Mouse (Mus musculus) olfactory bulb, adult 2 months (tissue): ENCODE data around the gene Pacs2. TPM values are rescaled to one million over a fixed set of nuclear protein-coding genes. Genes with fewer than 3 reads are reported as not detected.

Experiments used
- H3K27ac ChIP-seq: fragments of 200-500 bp; 2 replicates; pipeline ENCODE4 v1.5.1; 2012; ENCODE audit warnings: low read depth, low read length; ENCODE audit not compliant: insufficient read depth
- H3K4me1 ChIP-seq: fragments of 200-500 bp; 2 replicates; pipeline ENCODE4 v1.6.1; 2012; ENCODE audit warnings: low read length; ENCODE audit not compliant: control insufficient read depth, insufficient read depth
- H3K4me3 ChIP-seq: fragments of 200-500 bp; 2 replicates; pipeline ENCODE4 v1.5.1; 2012; ENCODE audit warnings: mild to moderate bottlenecking, low read depth, low read length, moderate library complexity; ENCODE audit not compliant: insufficient read depth
- CTCF ChIP-seq: fragments of 200-500 bp; IDR thresholded peaks from 2 replicates; pipeline ENCODE4 v1.5.1; 2012; ENCODE audit warnings: low read depth, mild to moderate bottlenecking, low read length, moderate library complexity; ENCODE audit not compliant: insufficient read depth
- POLR2A ChIP-seq: fragments of 200-500 bp; IDR thresholded peaks from 2 replicates; pipeline ENCODE4 v1.6.1; 2012; ENCODE audit warnings: mild to moderate bottlenecking, low read depth, low read length, moderate library complexity; ENCODE audit not compliant: insufficient read depth
- WGBS: fragments of 180-500 bp; shearing (Covaris S2); methylation state at CpG from one replicate; pipeline ENCODE4 v1.1.7; 2018; 5-methylcytosine and 5-hydroxymethylcytosine counted together
- polyA plus RNA-seq: library from polyadenylated mRNA; stranded (reverse); fragments of >200 nt; gene quantifications from 2 replicates; pipeline ENCODE4 v1.2.4, GENCODE M21; 2012; ENCODE audit warnings: low replicate concordance; ENCODE audit not compliant: missing spikeins, insufficient read depth, insufficient read length

Gene Pacs2
- polyA plus RNA-seq, 1 experiment, result not detected

DNA sequence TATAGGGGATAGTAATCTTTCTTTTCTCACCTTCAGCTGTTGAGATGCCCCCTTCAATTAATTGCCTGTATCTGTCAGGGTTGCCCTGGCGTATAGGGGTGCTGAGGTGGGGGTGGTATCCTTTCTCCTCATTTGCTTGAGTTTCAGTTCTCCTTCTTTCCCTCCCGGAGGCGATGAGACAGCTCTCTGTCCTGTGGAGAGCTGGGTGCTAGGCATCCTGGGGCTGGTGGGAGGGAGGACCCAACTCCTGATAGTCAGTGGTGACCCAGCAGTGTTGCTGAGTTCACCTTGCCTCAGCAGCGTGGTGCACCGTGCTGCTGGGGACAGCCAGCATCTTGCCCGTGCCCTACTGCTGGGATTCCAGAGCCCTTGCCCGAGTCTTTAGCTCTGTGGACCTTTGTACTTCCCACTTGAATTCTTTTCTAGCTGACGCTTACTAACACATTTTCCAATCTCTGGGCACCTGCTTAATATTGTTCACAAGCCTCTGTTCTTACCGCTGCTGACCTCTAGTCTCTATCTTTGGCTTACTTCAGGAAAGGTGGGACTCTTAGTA lies 3.2 kb downstream of the Pacs2 start:
- Histone ChIP-seq H3K27ac (no peak overlapping the region), H3K4me1 (peaks cover 32% of the 10 kb centered on the region), H3K4me3 (no peak overlapping the region; the same call in 1 of the 2 replicates)
- TF ChIP-seq CTCF (no peak), POLR2A (no peak)
- 58% methylated on average over 9 of the region's 9 CpGs for WGBS

DNA sequence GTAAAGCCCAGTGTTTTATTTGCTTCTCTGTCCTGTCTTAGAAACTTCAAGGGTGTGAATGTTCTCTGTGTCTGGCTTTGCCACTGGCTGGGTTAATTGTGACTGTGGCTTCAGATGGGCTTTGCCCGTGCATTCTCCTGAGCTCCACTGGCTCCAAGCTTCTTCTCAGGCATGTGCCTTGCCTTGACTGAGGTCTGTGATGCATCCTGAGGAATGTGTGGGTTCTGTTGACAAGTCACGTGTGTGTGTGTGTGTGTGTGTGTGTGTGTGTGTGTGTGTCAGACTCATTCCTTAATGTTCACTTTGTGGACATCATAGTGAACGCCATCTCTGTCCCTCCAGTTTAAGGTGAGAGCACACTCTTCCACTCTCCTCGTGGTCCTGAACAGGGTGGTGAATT lies 4.5 kb downstream of the Pacs2 start:
- H3K27ac ChIP-seq, result no peak overlapping the region
- TF ChIP-seq POLR2A (no peak), CTCF (no peak)
- WGBS, result 84% methylated on average over 4 of the region's 4 CpGs
- H3K4me3 ChIP-seq, result no peak overlapping the region
- H3K4me1 ChIP-seq, result peaks cover 24% of the 10 kb centered on the region

DNA sequence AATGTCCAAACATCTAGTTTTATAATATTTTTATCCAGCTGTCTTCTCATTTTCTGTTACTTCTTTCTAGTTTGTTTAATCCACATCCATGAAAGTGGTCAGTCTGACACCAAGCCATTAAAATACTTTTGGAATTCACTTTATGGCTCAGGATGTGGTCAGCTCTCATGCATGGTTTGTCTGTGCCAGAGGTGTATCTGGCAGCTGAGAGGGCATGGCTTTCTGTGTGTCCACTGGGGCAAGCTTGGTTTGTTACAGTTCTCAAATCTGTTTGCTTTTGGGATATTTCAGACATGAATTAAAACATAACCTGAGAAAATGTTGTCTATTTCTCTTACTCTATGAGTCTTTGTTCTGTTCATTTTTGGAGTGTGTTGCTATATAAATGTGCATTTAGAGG lies 7.2 kb downstream of the Pacs2 start:
- Histone ChIP-seq H3K27ac (no peak overlapping the region), H3K4me1 (peaks cover 10% of the 10 kb centered on the region), H3K4me3 (no peak overlapping the region)
- TF ChIP-seq CTCF (no peak), POLR2A (no peak)

DNA sequence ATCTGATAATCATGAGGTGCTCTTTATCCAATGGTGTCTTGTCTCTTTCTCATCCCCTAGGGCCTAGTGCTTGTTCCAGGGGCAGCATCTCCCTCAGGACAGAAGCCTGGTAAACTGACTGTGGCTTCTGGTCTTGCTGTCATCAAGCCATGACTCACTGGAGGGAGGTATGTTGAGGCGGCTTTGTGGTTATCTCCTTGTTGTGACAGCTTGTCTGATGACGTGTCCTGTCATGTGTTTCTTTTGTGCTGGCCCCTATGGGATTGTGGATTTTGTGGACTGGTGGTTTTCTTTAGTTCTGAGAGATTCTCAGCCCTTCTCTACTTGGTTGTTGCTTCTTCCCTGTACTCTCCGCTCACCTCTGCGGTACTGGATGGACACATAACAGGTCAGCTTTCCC lies 8.8 kb downstream of the Pacs2 start:
- Histone ChIP-seq H3K4me3 (no peak overlapping the region), H3K4me1 (peaks cover 5% of the 10 kb centered on the region), H3K27ac (no peak overlapping the region)
- WGBS, result 82% methylated on average over 4 of the region's 4 CpGs
- TF ChIP-seq POLR2A (no peak), CTCF (no peak)

DNA sequence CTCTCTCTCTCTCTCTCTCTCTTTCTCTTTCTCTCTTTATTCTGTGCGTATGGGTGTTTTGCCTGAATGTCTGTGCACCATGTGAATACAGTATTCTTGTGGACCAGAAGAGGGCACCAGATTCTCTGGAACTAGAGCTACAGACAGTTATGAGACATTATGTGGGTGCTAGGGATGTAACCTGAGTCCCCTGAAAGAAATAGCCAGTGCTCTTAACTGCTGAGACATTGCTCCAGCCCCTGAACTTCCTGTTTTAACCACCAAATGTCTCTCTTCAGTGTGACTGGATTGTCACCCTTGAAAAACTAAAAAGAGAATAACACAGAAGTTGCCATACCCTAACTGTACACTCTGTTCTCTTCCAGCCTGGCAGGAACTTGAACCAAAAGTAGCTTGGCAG lies 12.2 kb downstream of the Pacs2 start:
- H3K4me3 ChIP-seq, result no peak overlapping the region
- H3K27ac ChIP-seq, result no peak overlapping the region
- H3K4me1 ChIP-seq, result peaks cover 19% of the 10 kb centered on the region
- WGBS, result 100% methylated on average over 1 of the region's 1 CpGs
- no peak for TF ChIP-seq CTCF

DNA sequence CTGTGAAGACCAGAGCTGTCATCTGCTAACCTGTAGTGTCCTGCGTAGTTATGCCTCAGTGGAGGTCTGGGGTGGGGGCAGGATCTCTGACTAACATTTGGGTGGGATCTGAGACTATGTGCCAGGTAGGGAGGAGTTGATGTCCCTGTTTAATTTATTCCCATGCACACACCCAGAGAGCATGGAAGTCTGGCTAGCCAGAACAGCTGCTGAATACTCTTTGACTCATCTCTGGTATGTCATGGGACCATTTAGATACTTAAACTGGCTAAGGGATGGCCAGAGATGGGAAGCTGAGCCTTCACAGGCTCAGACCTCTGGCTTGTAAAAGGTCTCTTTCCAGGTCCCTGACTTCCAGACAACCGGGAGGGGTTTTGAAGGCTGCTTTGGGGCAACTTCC lies 13.2 kb downstream of the Pacs2 start:
- WGBS, result 89% methylated on average over 2 of the region's 2 CpGs
- H3K4me1 ChIP-seq, result peaks cover 26% of the 10 kb centered on the region
- TF ChIP-seq POLR2A (no peak), CTCF (no peak)
- no peak overlapping the region for H3K27ac ChIP-seq
- H3K4me3 ChIP-seq, result no peak overlapping the region

DNA sequence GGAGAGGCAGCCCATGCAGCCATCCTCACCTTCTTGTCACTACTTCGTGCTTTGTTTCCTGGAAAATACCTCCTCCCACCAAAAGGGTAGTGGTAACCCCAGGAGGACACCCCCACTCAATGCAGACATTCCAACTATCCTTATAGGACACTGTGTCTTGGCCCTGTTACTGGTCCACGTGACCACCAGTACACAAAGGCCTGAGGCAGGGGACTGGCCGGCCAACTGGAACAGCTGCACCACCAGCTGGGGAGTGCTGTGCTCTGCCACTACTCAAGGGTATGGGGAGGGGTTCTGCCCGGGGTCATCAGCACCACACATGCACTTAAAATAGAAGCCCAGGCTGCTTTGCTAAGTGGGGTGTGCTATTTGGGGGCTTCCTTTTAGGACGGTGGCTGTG lies 13.8 kb downstream of the Pacs2 start:
- Histone ChIP-seq H3K4me1 (peaks cover 32% of the 10 kb centered on the region), H3K4me3 (no peak overlapping the region), H3K27ac (no peak overlapping the region)
- TF ChIP-seq CTCF (no peak), POLR2A (no peak)
- WGBS, result 36% methylated on average over 5 of the region's 5 CpGs

DNA sequence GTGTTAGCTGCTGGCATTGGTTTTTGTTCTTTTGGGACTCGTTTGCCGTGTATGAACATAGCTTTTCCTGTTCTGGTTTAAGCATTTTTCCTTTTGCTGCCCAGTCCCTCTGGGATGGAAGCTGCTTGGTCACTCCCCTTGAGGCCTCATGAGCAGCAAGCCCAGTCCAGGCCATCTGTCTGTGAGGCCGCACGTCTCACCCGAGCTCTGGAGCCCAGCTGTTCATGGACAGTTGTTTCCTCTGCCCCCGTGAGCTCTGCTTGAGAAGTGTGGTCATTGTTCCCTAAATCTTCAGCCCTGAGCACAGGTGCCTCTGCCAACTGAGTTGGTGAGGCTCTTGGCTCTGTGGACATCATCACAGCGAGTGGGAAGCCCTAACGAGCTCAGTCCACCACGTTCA lies 14.6 kb downstream of the Pacs2 start:
- peaks cover 34% of the 10 kb centered on the region for H3K4me1 ChIP-seq
- WGBS, result 60% methylated on average over 9 of the region's 9 CpGs
- TF ChIP-seq POLR2A (no peak), CTCF (no peak)
- H3K4me3 ChIP-seq, result no peak overlapping the region
- no peak overlapping the region for H3K27ac ChIP-seq

DNA sequence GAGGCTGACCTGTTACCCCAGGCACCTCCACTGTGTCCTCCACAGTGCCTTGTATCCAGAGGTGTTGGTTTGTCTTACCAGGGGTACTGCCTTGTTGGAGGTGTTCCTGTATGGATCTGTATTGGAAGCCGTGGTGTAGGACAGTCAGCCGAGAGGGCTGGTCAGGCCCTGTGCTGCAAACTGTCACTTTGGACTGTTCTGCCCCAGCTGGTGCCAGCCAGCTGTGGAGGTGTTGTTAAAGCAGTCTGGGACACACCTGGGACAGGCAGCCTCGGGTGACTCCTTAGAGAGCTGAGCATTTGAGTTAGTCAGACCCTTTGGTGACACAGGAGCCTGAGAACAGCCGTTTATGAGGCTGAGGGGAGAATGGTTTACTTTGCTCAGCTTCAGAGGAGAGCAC lies 15.7 kb downstream of the Pacs2 start:
- Histone ChIP-seq H3K27ac (no peak overlapping the region), H3K4me1 (peaks cover 34% of the 10 kb centered on the region), H3K4me3 (no peak overlapping the region)
- WGBS, result 70% methylated on average over 4 of the region's 4 CpGs
- no peak for TF ChIP-seq CTCF
- TF ChIP-seq POLR2A, result no peak

DNA sequence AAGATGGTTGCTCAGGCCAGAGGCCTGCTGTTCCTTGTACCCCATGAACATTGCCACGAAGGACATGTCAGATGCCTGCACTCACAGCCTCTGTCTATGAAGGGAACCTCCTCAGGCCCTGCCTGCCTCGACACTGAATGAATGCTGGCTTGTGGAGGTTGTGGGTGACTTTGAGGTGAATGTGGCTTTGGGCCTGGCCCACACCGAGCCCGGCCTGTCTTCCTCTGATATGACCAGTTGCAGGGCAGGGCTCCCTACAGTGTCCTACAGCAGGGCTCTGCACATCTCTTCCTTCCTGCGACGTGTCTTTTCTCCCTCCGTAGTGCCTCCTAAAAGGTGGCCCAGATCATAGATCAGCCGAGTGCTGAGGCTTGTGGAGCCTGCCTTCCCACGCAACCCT lies 16.7 kb downstream of the Pacs2 start:
- H3K4me1 ChIP-seq, result peaks cover 34% of the 10 kb centered on the region
- TF ChIP-seq CTCF (no peak), POLR2A (no peak)
- 83% methylated on average over 9 of the region's 9 CpGs for WGBS
- no peak overlapping the region for H3K27ac ChIP-seq
- H3K4me3 ChIP-seq, result no peak overlapping the region
